Mouse (Mus musculus) kidney, adult 2 months (tissue): Measurements from ENCODE around the gene Fbxl8.

Experiments
- CTCF ChIP-seq: fragments of 200-500 bp; conservative IDR thresholded peaks from 2 replicates; pipeline ENCODE4 v1.5.1; 2011; ENCODE audit warnings: low read depth, mild to moderate bottlenecking, control low read depth, low read length, moderate library complexity, mixed read lengths; ENCODE audit not compliant: insufficient read depth, insufficient read length
- POLR2A ChIP-seq: fragments of 200-500 bp; IDR thresholded peaks from one replicate; pipeline ENCODE4 v1.6.1; 2011; ENCODE audit warnings: low read depth, low read length, control low read depth

- TF ChIP-seq CTCF: no peak
- no peak for TF ChIP-seq POLR2A
Measured at GRCm38 (mm10) chr8:105304325-105305210, 40.1 kb downstream of the Fbxl8 start.
